Mouse (Mus musculus) G1E (cell line): ENCODE results near the gene Emc10.

ENCODE experiments used
- CTCF ChIP-seq: IDR thresholded peaks from 2 replicates; pipeline ENCODE4 v1.5.1; 2012; ENCODE audit warnings: low read depth, low read length, inconsistent platforms, mixed read lengths
- GATA1 ChIP-seq: IDR thresholded peaks from 2 replicates; pipeline ENCODE4 v1.6.1; 2012; ENCODE audit warnings: borderline replicate concordance, low read length, inconsistent platforms, mixed read lengths
- GATA2 ChIP-seq: IDR thresholded peaks from 2 replicates; pipeline ENCODE4 v1.6.1; 2012; ENCODE audit warnings: low read depth, low read length, inconsistent platforms, borderline replicate concordance
- POLR2AphosphoS5 ChIP-seq: IDR thresholded peaks from 2 replicates; pipeline ENCODE4 v1.6.1; 2012; ENCODE audit warnings: low read depth, low read length, inconsistent platforms; ENCODE audit not compliant: insufficient replicate concordance
- TAL1 ChIP-seq: conservative IDR thresholded peaks from 2 replicates; pipeline ENCODE4 v1.6.1; 2012; ENCODE audit warnings: low read depth, low read length, inconsistent platforms, mixed read lengths

GRCm38 (mm10) chr7:44462218-44463055 is 33.9 kb downstream of the Emc10 start:
- TF ChIP-seq CTCF (no peak), GATA1 (no peak), TAL1 (no peak), POLR2AphosphoS5 (no peak), GATA2 (no peak)
